Mouse (Mus musculus) midbrain, postnatal 0 days (tissue): ENCODE results near the gene Zfp865. TPM values are rescaled to one million over a fixed set of nuclear protein-coding genes. Genes with fewer than 3 reads are reported as not detected.
"Not testable (repeated sequence)": the region's sequence is repeated elsewhere in the genome, so short reads cannot be mapped to it uniquely, and the experiment has no call there.

Source experiments
- ATAC-seq: fragments of 200-750 bp; cut with Nextera tagmentation; 2 replicates; pipeline ENCODE4 v1.8.0; 2017; ENCODE audit warnings: moderate number of reproducible peaks, mild to moderate bottlenecking, moderate TSS enrichment, moderate library complexity; ENCODE audit not compliant: low FRiP score
- DNase-seq: peaks from one replicate; pipeline ENCODE4 v3.0.0-alpha.2; 2015; ENCODE audit warnings: low spot score
- H3K27ac ChIP-seq: fragments of 300-500 bp; sonication (generic); 2 replicates; pipeline ENCODE4 v1.5.1; 2014; ENCODE audit warnings: low read depth, mild to moderate bottlenecking, low read length, mixed read lengths
- H3K27me3 ChIP-seq: fragments of 300-500 bp; sonication (generic); 2 replicates; pipeline ENCODE4 v1.6.1; 2014; ENCODE audit warnings: low read length, control low read depth, mixed read lengths; ENCODE audit not compliant: insufficient read depth
- H3K36me3 ChIP-seq: fragments of 300-500 bp; sonication (generic); 2 replicates; pipeline ENCODE4 v1.6.1; 2014; ENCODE audit warnings: low read length, control low read depth, mixed read lengths; ENCODE audit not compliant: insufficient read depth
- H3K4me1 ChIP-seq: fragments of 300-500 bp; sonication (generic); 2 replicates; pipeline ENCODE4 v1.6.1; 2014; ENCODE audit warnings: mild to moderate bottlenecking, control low read depth, antibody characterized with exemption, low read length, mixed read lengths; ENCODE audit not compliant: insufficient read depth
- H3K4me2 ChIP-seq: fragments of 300-500 bp; sonication (generic); 2 replicates; pipeline ENCODE4 v1.6.1; 2014; ENCODE audit warnings: low read depth, mild to moderate bottlenecking, low read length, mixed read lengths; ENCODE audit not compliant: poor library complexity, severe bottlenecking
- H3K4me3 ChIP-seq: fragments of 300-500 bp; sonication (generic); 2 replicates; pipeline ENCODE4 v1.5.1; 2014; ENCODE audit warnings: low read depth, mild to moderate bottlenecking, low read length, moderate library complexity
- H3K9ac ChIP-seq: fragments of 300-500 bp; sonication (generic); replicated peaks from 2 replicates; pipeline ENCODE4 v1.6.1; 2014; ENCODE audit warnings: mild to moderate bottlenecking, low read length, moderate library complexity, mixed read lengths; ENCODE audit not compliant: poor library complexity, severe bottlenecking
- H3K9me3 ChIP-seq: fragments of 300-500 bp; sonication (generic); 2 replicates; pipeline ENCODE4 v1.6.1; 2016; ENCODE audit warnings: low read length, control low read depth
- CTCF ChIP-seq: IDR thresholded peaks from 2 replicates; pipeline ENCODE4 v1.5.1; 2016; ENCODE audit warnings: antibody characterized with exemption, mild to moderate bottlenecking
- WGBS: fragments of 180-500 bp; shearing (Covaris S2); extraction: QIAGEN DNeasy Blood & Tissue Kit; methylation state at CpG from one replicate; pipeline ENCODE4 v1.1.7; 2014; 5-methylcytosine and 5-hydroxymethylcytosine counted together
- polyA plus RNA-seq: library from polyadenylated mRNA; unstranded; fragments of >200 nt; fragmentation: Nextera tagmentation; extraction: Ambion mirVana; gene quantifications from 2 replicates; pipeline ENCODE4 v1.2.1, GENCODE M21; 2015
- total RNA-seq: library from RNA; depleted of rRNA; stranded (reverse); fragments of >200 nt; gene quantifications from 2 replicates; pipeline ENCODE4 v1.2.3, GENCODE M21; 2014

The Zfp865 gene
- total and polyA plus RNA-seq, 2 experiments from 2014 or later = 6.8 to 48.4 TPM

- H3K27me3 ChIP-seq = no peaks in the 10 kb centered on the region
- H3K4me1 ChIP-seq = peaks cover 16% of the 10 kb centered on the region; the same call in 1 of the 2 replicates
- H3K27ac ChIP-seq = no peak overlapping the region
- H3K9me3 ChIP-seq = no peaks in the 10 kb centered on the region
- 96% methylated on average over 6 of the region's 6 CpGs for WGBS
- TF ChIP-seq CTCF = no peak
- H3K4me3 ChIP-seq = no peak overlapping the region
- peaks cover 31% of the 10 kb centered on the region for H3K36me3 ChIP-seq
- no peak overlapping the region for H3K4me2 ChIP-seq
- DNase-seq (no peak), ATAC-seq (no peak)
- H3K9ac ChIP-seq = no peak overlapping the region
Observed at GRCm38 (mm10) chr7:5064886-5065285, 44.7 kb downstream of the Zfp865 start.

DNA sequence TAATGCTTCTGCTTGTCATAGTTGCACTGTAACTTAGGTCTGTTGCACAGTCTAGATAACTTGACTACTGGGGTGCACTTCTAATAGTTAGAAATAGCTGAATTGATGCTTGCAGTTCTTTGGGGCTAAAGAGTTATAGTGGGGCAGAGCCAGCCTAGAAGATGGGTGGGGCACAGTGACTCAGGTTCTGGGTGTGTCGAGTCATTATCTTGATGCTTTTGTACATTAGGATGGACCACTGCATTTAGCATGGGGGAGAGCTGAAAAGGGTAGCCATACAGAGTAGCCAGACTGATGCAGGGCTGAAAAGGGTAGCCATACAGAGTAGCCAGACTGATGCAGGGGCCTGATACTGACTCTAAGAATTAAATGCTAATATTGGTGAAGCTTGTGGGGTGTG lies 53.4 kb downstream of the Zfp865 start:
- Histone ChIP-seq H3K4me3 (no peak overlapping the region), H3K4me2 (no peak overlapping the region), H3K36me3 (peaks cover 81% of the 10 kb centered on the region), H3K4me1 (no peaks in the 10 kb centered on the region), H3K9ac (no peak overlapping the region), H3K27me3 (no peaks in the 10 kb centered on the region), H3K27ac (no peak overlapping the region), H3K9me3 (no peaks in the 10 kb centered on the region)
- WGBS = 91% methylated on average over 1 of the region's 1 CpGs
- ATAC-seq = no peak
- no peak for TF ChIP-seq CTCF
- DNase-seq = no peak

DNA sequence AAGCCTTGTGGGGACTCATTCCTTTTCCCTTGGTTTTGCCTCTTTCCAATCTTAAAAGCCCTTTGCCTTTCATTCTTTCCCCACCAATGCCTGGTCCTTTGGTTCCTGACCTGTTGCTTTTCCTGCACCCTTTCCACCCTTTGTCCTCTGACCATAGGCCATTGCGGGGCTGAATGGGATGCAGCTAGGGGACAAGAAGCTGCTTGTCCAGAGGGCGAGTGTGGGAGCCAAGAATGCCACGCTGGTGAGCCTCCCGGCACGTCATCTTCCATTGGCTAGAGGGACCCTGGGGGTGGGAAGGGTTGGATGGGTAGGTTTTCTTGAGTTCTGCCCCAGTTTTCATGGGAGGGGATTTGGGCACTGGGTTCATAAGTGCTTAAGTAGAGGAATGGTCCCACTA lies 54.8 kb downstream of the Zfp865 start:
- H3K4me1 ChIP-seq = no peaks in the 10 kb centered on the region
- no peak overlapping the region for H3K9ac ChIP-seq
- H3K27me3 ChIP-seq = no peaks in the 10 kb centered on the region
- H3K9me3 ChIP-seq = no peaks in the 10 kb centered on the region
- no peak overlapping the region for H3K4me2 ChIP-seq
- no peak overlapping the region for H3K27ac ChIP-seq
- no peak for ATAC-seq
- no peak for DNase-seq
- TF ChIP-seq CTCF = no peak
- peaks cover 73% of the 10 kb centered on the region for H3K36me3 ChIP-seq
- H3K4me3 ChIP-seq = no peak overlapping the region
- 97% methylated on average over 5 of the region's 5 CpGs for WGBS

- ATAC-seq = no peak
- Histone ChIP-seq H3K4me3 (no peak overlapping the region), H3K9me3 (no peaks in the 10 kb centered on the region), H3K27me3 (no peaks in the 10 kb centered on the region), H3K9ac (no peak overlapping the region), H3K27ac (no peak overlapping the region), H3K4me1 (0 out of 2 replicates have a peak, but pooled peaks cover 5% of the 10 kb centered on the region), H3K36me3 (peaks cover 58% of the 10 kb centered on the region), H3K4me2 (no peak overlapping the region)
- DNase-seq = no peak
- WGBS = 91% methylated on average over 2 of the region's 2 CpGs
- TF ChIP-seq CTCF = no peak
Observed at GRCm38 (mm10) chr7:5076931-5077330, 56.8 kb downstream of the Zfp865 start.

DNA sequence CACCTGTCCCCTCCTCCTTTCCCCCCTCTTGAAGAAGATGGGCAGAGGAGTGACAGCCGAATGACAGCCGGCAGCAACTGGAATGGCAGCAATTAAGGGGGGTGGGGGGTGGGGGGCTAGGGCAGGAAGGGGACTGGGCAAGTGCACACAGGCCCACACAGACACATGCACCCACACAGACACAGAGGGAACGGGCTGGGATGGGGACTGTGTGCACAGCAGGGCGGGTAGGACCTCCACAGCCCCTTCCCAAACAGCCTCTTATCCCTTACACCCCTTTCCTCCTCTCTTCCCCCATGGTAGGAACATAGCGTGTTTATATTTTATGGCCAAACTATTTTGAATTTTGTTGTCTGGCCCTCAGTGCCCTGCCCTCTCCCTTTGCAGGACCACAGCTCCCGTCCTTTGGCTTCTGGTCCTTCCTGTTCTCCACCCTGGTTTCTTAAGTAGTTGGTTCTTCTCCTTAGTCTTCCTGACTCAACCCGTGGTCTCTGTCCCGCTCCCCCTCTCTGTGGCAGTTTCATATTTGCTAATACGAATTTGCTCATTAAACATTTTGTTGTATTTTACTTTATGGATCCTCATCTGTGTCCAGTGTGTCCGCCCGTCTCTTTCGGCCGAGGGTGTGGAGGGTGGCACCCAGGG lies 59.3 kb downstream of the Zfp865 start:
- Histone ChIP-seq H3K4me3 (peak overlapping the region; percentile 99), H3K36me3 (peaks cover 41% of the 10 kb centered on the region), H3K4me2 (peak overlapping the region; percentile 91), H3K9ac (0 out of 2 replicates have a peak overlapping the region, but pooled peaks have one; percentile 48), H3K27ac (peak overlapping the region; percentile 91; the same call in 1 of the 2 replicates)
- H3K27me3 ChIP-seq, DNase-seq, H3K9me3 ChIP-seq, H3K4me1 ChIP-seq: not testable (repeated sequence)
- 49% methylated on average over 10 of the region's 13 CpGs for WGBS
- ATAC-seq = peak; percentile 29

- 0 out of 2 replicates have a peak, but pooled peaks cover 7% of the 10 kb centered on the region for H3K4me1 ChIP-seq
- no peaks in the 10 kb centered on the region for H3K27me3 ChIP-seq
- H3K4me2 ChIP-seq = peak within 1 kb of the TSS; percentile 91
- ATAC-seq (peak; percentile 98), DNase-seq (peak; percentile 98)
- peak within 1 kb of the TSS; percentile 97 for H3K9ac ChIP-seq
- H3K27ac ChIP-seq = peak within 1 kb of the TSS; percentile 91
- TF ChIP-seq CTCF = no peak
- peak within 1 kb of the TSS; percentile 99 for H3K4me3 ChIP-seq
- peaks cover 36% of the 10 kb centered on the region for H3K36me3 ChIP-seq
- no peaks in the 10 kb centered on the region for H3K9me3 ChIP-seq
- under 1% methylated on average over 77 of the region's 81 CpGs for WGBS
Observed at GRCm38 (mm10) chr7:5080010-5080751, 60.0 kb downstream of the Zfp865 start, which contains the start of gene Epn1. Gene Epn1, plus strand, starts transcription at chr7:5080235.
